Mouse (Mus musculus) limb, embryonic 10.5 days (tissue): ENCODE measurements around the gene Lad1. TPM values are rescaled to one million over a fixed set of nuclear protein-coding genes. Genes with fewer than 3 reads are reported as not detected.

Experiments used
- DNase-seq: peaks from one replicate; pipeline ENCODE4 v3.0.0-alpha.2; 2017; ENCODE audit warnings: low spot score
- H3K27ac ChIP-seq: fragments of 300-500 bp; sonication (generic); 2 replicates; pipeline ENCODE4 v1.5.1; 2016; ENCODE audit warnings: mild to moderate bottlenecking
- H3K27me3 ChIP-seq: fragments of 300-500 bp; sonication (generic); 2 replicates; pipeline ENCODE4 v1.6.1; 2016; ENCODE audit warnings: low read depth, mild to moderate bottlenecking; ENCODE audit not compliant: poor library complexity, severe bottlenecking
- H3K36me3 ChIP-seq: fragments of 300-500 bp; sonication (generic); 2 replicates; pipeline ENCODE4 v1.6.1; 2016; ENCODE audit warnings: mild to moderate bottlenecking, moderate library complexity
- H3K4me1 ChIP-seq: fragments of 300-500 bp; sonication (generic); 2 replicates; pipeline ENCODE4 v1.6.1; 2016
- H3K4me3 ChIP-seq: fragments of 300-500 bp; sonication (generic); 2 replicates; pipeline ENCODE4 v1.5.1; 2016; ENCODE audit warnings: mild to moderate bottlenecking, moderate library complexity
- H3K9me3 ChIP-seq: fragments of 300-500 bp; sonication (generic); replicated peaks from 2 replicates; pipeline ENCODE4 v1.6.1; 2016; ENCODE audit warnings: mild to moderate bottlenecking
- WGBS: fragments of 180-500 bp; shearing (Covaris S2); methylation state at CpG from one replicate; pipeline ENCODE4 v1.1.7; 2016; 5-methylcytosine and 5-hydroxymethylcytosine counted together
- polyA plus RNA-seq: library from polyadenylated mRNA; unstranded; fragments of >200 nt; fragmentation: Nextera tagmentation; extraction: Ambion mirVana; gene quantifications from 2 replicates; pipeline ENCODE4 v1.2.1, GENCODE M21; 2016

Lad1 gene
- polyA plus RNA-seq, 1 experiment from 2014 or later, result 5.1 TPM

DNA sequence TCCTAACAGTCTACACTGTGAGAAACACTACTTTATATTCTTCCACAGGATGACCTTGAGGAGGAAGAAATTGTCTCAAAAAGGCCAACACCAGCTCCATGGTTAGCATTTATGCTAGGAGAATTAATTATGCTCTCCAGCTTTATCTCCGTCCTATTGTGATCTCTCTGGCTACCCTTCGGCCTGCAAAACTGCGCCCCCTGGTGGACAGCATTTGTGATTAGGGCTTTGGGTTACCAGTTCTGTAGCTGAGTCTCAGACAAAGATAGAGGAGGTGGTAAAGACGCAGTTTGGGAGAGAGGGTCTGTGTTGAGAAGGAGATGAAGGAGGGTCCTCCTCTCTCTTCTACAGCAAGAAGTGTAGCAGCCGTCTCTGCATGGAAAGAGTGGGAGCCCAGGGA lies 28.6 kb upstream of the Lad1 start:
- H3K4me3 ChIP-seq, result no peak overlapping the region
- H3K27me3 ChIP-seq, result peaks cover 22% of the 10 kb centered on the region
- no peaks in the 10 kb centered on the region for H3K9me3 ChIP-seq
- peak; percentile 90 for DNase-seq
- H3K36me3 ChIP-seq, result no peaks in the 10 kb centered on the region
- WGBS, result 10% methylated on average over 5 of the region's 5 CpGs
- no peak overlapping the region for H3K27ac ChIP-seq
- peaks cover 32% of the 10 kb centered on the region for H3K4me1 ChIP-seq

DNA sequence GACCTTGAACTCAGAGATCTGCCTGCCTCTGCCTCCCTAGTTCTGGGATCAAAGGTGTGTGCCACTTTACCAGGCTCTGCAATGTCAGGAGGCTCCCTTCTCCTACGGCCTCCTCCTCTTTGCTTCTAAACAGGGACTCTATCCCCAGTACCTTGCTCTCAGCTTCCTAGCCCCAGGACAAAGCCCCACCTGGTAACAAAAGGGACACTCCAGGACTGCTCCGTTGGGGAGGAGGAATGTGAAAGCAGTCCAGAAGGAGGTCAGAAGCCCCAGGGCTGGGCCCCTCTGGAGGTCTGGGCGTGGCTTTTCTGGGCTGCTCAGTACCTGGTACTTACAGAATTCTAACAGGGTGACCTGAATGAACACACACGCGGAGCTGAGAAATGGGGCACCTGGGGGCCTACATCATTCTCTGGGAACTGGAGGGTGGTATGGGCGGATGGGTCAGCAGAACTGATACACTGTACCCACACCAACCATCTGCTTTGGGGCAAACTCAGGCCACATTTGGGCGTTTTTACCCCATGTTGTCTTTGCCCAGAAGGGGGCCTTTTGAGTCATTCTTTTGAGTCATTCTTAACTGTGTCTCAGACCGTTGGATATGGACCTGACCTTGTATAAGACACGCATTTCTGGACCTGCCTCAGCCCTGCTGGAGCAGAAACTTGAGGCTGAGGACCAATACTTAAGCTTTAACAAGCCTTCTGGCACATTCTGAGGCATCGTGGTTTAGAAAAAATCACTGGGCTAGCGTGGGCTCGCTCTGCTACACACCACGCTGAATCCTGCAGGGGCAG lies 26.1 kb upstream of the Lad1 start:
- H3K36me3 ChIP-seq, result no peaks in the 10 kb centered on the region
- no peaks in the 10 kb centered on the region for H3K9me3 ChIP-seq
- no peak overlapping the region for H3K27ac ChIP-seq
- H3K27me3 ChIP-seq, result peaks cover 36% of the 10 kb centered on the region
- peaks cover 36% of the 10 kb centered on the region for H3K4me1 ChIP-seq
- DNase-seq, result no peak
- no peak overlapping the region for H3K4me3 ChIP-seq
- 69% methylated on average over 13 of the region's 13 CpGs for WGBS

DNA sequence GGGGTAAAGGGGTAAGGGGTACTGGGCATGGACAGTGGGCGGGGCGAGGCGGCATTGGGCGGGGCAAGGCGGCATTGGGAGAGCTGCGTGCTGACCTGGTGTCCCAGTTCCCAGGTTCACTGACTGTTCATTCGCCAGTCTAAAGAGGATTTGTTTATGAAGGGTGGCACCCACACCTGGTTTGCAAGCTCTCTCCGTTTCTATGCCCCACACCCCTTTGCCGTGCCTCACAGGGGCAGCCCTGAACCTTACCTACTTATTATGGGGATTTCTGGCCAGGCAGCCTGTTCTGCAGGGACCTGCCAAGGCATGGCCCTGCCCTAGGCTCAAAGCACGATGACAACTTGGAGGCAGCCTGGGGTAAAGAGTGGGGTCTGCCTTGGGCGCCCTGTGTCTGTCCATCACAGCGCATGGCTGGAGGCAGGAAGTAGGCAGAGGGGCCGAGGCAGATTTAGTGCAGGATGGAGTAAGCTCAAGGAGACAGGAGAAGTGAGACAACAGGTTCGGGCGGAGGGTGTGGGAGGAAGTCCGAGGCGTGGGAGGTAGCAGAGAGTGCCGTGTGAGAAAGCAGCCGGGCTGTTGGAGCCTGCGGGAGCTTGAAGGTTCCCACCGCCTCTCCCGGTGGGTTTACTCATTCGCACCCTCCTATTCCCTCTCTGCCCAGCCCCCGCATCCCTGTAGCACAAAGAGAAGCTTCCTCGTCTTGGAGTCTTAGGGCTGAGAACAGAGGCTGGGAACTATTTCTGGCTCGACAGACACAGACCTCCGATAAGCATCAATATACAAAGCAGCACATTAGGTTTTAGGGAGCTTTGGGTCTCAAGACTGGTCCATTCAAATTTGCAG lies 24.8 kb upstream of the Lad1 start:
- H3K9me3 ChIP-seq, result no peaks in the 10 kb centered on the region
- H3K27me3 ChIP-seq, result peaks cover 36% of the 10 kb centered on the region
- H3K36me3 ChIP-seq, result no peaks in the 10 kb centered on the region
- peaks cover 34% of the 10 kb centered on the region for H3K4me1 ChIP-seq
- H3K4me3 ChIP-seq, result peak overlapping the region; percentile 39
- WGBS, result 9% methylated on average over 27 of the region's 27 CpGs
- peak; percentile 58 for DNase-seq
- peak overlapping the region; percentile 32 for H3K27ac ChIP-seq

DNA sequence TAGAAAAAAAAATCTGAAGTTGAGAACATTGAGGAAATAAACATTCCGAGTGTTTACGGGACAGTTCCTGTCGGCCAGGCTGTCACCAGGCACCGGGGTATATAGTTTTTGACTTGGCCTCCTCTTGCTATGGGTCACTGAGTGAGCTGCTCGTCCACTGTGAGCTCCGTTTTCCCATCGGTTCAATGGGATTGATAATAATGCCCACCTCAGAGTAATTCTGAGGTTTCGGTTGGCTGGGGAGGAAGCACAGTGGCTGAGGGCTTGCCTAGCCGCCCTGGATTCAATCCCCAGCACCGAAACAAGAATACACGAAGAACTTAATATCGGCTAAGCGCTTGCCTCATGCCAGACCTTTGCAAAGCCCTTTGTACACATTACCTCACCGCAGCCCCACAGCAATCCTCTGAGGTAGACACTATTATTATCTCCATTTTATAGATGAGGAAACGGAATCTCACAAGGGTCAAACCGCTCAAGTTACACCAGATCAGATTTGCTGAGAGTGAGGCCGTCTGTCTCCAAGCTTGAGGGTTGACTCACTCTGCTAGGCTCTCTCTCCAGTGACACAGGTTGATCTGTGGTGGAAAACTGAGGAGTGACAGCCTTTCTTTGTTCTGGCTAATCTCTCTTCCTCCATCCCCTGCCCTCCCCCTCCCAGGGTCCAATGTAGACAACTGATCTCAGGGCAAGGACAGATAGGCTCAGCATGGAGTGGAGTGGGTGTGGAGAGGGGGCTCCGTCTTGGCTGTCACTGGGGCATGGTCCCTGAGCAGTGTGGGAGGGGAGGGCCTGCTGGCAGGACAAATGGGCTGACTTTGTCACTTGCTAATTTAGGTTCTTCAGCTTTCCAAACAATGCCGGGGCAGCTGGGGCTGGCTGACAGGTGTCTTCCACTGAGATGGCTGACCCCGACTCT lies 23.9 kb upstream of the Lad1 start:
- H3K4me1 ChIP-seq, result peaks cover 39% of the 10 kb centered on the region
- H3K9me3 ChIP-seq, result no peaks in the 10 kb centered on the region
- no peaks in the 10 kb centered on the region for H3K36me3 ChIP-seq
- peak overlapping the region; percentile 40 for H3K27ac ChIP-seq
- no peak for DNase-seq
- WGBS, result 37% methylated on average over 20 of the region's 20 CpGs
- H3K4me3 ChIP-seq, result peak overlapping the region; percentile 39
- peaks cover 36% of the 10 kb centered on the region for H3K27me3 ChIP-seq

DNA sequence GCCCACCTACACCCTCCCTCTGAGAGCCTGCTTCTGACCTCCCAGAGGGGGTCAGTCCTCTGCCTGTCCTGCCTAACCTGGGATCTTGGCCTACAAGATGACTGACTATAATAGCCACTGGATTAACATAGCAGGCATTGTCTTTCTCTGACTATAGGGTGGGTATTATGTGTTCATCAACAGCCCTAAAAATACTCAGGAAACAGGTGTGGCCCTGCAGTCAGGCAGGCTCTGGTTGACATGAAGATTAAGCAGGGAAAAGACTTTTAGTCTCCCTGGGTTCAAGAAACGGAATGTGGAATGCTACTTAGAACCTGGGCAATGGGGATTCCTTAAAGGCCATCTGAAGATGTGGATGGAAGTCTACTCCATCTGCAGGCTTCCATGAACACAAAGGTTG lies 19.9 kb upstream of the Lad1 start:
- Histone ChIP-seq H3K27me3 (peaks cover 30% of the 10 kb centered on the region), H3K36me3 (no peaks in the 10 kb centered on the region), H3K9me3 (no peaks in the 10 kb centered on the region), H3K4me1 (peaks cover 48% of the 10 kb centered on the region), H3K4me3 (no peak overlapping the region), H3K27ac (0 out of 2 replicates have a peak overlapping the region, but pooled peaks have one; percentile 27)
- DNase-seq, result no peak
- 67% methylated on average over 1 of the region's 1 CpGs for WGBS

DNA sequence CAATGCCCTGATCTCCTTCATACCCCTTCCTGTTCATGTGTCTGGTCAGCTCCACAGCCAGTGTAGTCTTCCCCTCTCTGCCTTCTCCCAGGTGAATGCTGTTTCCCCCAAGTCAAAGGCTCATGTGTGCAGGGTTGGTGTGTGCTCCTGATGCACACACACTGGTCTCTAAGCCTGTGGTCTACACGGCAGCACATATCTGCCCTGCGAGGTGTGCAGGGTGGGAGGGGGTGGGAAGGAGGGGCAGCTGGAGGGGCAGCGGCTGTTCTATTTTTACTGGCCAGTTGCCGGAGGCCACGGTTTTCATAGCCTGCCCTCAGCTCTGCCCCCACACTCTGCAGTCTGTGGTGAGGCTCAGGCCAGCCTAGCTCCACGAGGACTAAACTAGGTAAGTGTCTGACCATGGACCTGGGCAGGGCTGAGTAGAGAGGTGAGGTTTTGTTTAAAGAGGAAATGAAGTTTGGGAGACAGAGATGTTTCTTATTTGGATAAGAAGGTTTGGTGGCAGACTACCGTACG lies 19.2 kb upstream of the Lad1 start:
- H3K4me1 ChIP-seq, result peaks cover 41% of the 10 kb centered on the region
- H3K9me3 ChIP-seq, result no peaks in the 10 kb centered on the region
- H3K27ac ChIP-seq, result peak overlapping the region; percentile 27; the same call in 1 of the 2 replicates
- 55% methylated on average over 8 of the region's 8 CpGs for WGBS
- H3K4me3 ChIP-seq, result no peak overlapping the region
- H3K36me3 ChIP-seq, result no peaks in the 10 kb centered on the region
- peaks cover 24% of the 10 kb centered on the region for H3K27me3 ChIP-seq
- DNase-seq, result no peak

DNA sequence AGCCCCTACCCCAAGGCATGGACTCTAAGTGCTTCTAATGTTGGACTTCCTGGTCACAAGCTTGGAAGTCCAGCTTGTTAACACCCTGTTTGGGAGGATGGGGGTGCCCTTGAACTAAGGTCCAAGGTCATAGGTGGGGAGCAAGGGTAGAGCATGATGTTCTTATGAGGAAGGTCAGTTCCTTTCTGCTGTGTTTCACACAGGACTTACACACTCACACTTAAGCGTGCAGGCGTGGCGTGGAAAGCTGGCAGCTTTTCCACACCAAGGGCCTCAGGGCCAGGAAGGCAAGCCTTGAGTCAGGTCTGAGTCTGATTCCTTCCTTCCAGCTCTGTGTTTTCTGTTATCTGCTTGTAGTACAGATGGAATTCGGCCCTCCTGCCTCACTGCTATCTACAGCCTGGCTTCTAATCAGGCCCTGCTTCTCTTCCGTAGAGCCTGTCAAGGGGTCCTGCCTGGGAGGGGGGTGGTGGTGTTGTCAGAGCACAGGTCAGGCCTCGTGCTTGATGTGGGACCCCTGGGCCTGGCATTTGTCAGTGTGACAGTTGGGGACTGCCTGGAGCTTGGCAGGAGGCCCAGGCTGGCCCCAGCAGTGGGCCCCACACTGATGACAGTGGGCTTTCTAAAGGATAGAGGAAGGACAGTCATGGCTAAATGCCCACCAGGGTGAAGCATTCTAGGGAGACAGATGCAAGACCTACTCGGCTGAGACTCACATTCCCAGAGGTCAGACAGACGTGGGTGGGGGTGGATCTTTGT lies 18.0 kb upstream of the Lad1 start:
- no peaks in the 10 kb centered on the region for H3K36me3 ChIP-seq
- H3K27ac ChIP-seq, result peak overlapping the region; percentile 54
- peaks cover 31% of the 10 kb centered on the region for H3K4me1 ChIP-seq
- no peaks in the 10 kb centered on the region for H3K9me3 ChIP-seq
- peaks cover 12% of the 10 kb centered on the region for H3K27me3 ChIP-seq
- 39% methylated on average over 8 of the region's 8 CpGs for WGBS
- no peak for DNase-seq
- H3K4me3 ChIP-seq, result no peak overlapping the region

DNA sequence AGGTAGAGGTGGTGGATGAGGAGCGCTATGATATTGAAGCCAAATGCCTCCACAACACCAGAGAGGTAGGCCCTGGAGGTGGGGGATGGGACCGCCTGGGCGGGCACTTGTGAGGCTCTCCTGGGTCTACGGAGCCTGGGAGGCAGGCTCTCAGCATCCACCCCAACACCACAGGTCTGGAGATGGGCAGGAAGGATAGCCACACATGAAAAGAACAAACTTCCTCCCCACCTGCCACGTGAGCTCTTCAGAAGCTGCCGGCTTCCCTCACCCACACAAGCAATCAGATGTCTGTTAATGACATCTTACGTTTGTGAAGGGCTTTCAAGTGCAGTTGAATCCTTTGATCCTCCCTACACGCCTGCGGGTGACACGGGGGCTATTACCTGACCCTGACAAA lies 10.9 kb upstream of the Lad1 start:
- Histone ChIP-seq H3K27ac (no peak overlapping the region), H3K27me3 (peaks cover 8% of the 10 kb centered on the region; the same call in 1 of the 2 replicates), H3K9me3 (no peaks in the 10 kb centered on the region), H3K4me1 (peaks cover 29% of the 10 kb centered on the region), H3K4me3 (no peak overlapping the region), H3K36me3 (no peaks in the 10 kb centered on the region)
- DNase-seq, result no peak
- WGBS, result 11% methylated on average over 10 of the region's 10 CpGs

DNA sequence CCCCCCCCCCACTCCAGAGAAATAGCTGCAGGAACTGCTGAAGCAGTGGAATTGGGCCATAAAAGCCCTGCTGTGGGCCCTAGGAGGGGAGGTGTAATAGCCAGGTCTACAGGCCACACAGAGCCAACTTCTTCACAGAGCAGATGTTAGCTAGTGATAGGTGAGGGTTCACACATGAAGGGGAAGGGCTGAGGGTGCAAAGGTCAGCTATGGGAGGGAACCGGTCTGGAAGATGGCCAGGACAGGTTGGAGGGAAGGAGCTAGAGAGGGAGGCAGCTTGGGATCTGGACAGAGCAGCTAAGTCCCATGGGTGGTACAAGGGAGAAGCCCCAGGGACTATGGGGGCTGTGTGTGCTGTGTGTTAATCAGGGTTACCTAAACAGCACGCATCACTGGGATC lies 8.2 kb upstream of the Lad1 start:
- no peaks in the 10 kb centered on the region for H3K9me3 ChIP-seq
- no peaks in the 10 kb centered on the region for H3K36me3 ChIP-seq
- peaks cover 8% of the 10 kb centered on the region; the same call in 1 of the 2 replicates for H3K27me3 ChIP-seq
- H3K27ac ChIP-seq, result no peak overlapping the region
- no peak overlapping the region for H3K4me3 ChIP-seq
- peaks cover 31% of the 10 kb centered on the region for H3K4me1 ChIP-seq
- WGBS, result 50% methylated on average over 2 of the region's 2 CpGs
- DNase-seq, result no peak

DNA sequence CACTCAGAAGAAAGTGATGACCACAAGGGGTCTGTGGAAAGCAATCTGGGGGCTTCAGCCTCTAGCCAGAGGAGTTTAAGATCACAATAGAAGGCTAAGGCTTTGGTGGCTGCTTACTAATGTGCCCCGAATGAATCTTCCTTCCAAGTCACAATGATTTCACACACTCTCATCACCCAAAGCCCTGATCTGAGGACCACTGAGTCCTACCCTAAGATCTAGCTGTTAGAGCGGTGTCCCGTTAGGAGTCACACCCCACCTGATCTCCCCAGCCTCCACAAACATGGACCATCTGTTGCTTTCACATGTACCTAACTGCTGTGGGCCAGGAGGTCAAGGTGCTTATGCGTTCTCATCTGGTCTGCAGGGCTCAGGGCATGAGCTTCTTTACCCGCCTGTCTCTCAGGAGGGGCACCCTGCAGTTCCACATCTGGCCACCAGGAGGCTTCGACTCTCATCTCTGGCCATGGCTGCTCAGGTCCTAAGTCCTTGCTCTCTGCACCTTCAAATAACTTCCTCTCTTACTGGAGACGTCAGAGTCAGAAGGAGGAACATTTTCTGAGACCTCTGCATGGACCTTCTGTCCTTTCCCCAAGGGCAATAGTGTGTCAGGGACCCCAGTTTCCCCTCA lies 7.3 kb upstream of the Lad1 start:
- H3K9me3 ChIP-seq, result no peaks in the 10 kb centered on the region
- WGBS, result 32% methylated on average over 7 of the region's 7 CpGs
- H3K27ac ChIP-seq, result no peak overlapping the region
- H3K4me1 ChIP-seq, result peaks cover 31% of the 10 kb centered on the region
- peak; percentile 92 for DNase-seq
- H3K4me3 ChIP-seq, result no peak overlapping the region
- H3K27me3 ChIP-seq, result peaks cover 13% of the 10 kb centered on the region; the same call in 1 of the 2 replicates
- H3K36me3 ChIP-seq, result no peaks in the 10 kb centered on the region

DNA sequence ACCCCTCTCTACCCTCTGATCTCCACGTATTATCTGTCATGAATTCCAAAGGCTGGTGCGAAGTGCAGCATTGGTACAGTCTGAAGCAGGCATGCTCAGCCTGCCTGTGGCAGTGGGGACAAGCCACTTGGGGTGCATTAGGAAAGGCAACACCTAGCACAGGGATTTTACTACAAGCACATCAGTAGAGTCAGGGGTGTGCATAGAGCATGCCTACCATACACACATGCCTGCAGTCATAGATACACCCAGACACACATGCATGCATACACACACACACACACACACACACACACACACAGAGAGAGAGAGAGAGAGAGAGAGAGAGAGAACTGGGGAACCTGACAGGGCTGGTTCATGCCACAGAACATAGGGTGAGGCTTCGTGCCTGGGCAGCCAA lies 6.2 kb upstream of the Lad1 start:
- WGBS, result 82% methylated on average over 3 of the region's 3 CpGs
- Histone ChIP-seq H3K9me3 (no peaks in the 10 kb centered on the region), H3K4me3 (no peak overlapping the region), H3K27ac (no peak overlapping the region), H3K27me3 (peaks cover 24% of the 10 kb centered on the region), H3K36me3 (no peaks in the 10 kb centered on the region), H3K4me1 (peaks cover 28% of the 10 kb centered on the region)
- no peak for DNase-seq
